ENCODE assay signal across 8 mouse cellular contexts in genomic region chr12:59129038-59129437, GRCm38 (mm10). TPM values are rescaled to one million over a fixed set of nuclear protein-coding genes. Genes with fewer than 3 reads are reported as not detected.
DNase-seq lines count a peak whose midpoint lies in the region; ATAC-seq lines count a peak whose summit lies in the region.

No protein-coding gene starts in this region.

- H3K27ac ChIP-seq in stomach, embryonic 15.5 days = peak overlapping the region; percentile 54; the same call in 1 of the 2 replicates

- no peak overlapping the region for H3K4me3 ChIP-seq in stomach, embryonic 15.5 days (replicated peaks)

- H3K9me3 ChIP-seq in stomach, embryonic 15.5 days = no peaks in the 10 kb centered on the region

- peaks cover 12% of the 10 kb centered on the region for H3K4me1 ChIP-seq in stomach, embryonic 15.5 days

- no peaks in the 10 kb centered on the region for H3K27me3 ChIP-seq in stomach, embryonic 15.5 days (replicated peaks)

- ATAC-seq in stomach, embryonic 15.5 days (ENCODE audit: insufficient read depth, low FRiP score, low read depth) = peak; percentile 27; the same call in 1 of the 2 replicates

- DNase-seq in cerebellum, adult 8-10 months = peak; percentile 16
- DNase-seq in cerebellum, adult 11 months = no peak
- DNase-seq in 416B (ENCODE audit: low read depth) = peak; percentile 31
- peak; percentile 67 for DNase-seq in gonadal fat pad, adult 2 months (ENCODE audit: low read depth)
- DNase-seq in large intestine, adult 2 months (ENCODE audit: low read depth, low spot score) = peak; percentile 63
- DNase-seq in layer of hippocampus, adult 11-12 months (ENCODE audit: low spot score) = no peak
- no peak for DNase-seq in left cerebral cortex, adult 11 months (ENCODE audit: low spot score)

- H3K9ac ChIP-seq in stomach, embryonic 15.5 days = no peak overlapping the region

- no peaks in the 10 kb centered on the region for H3K36me3 ChIP-seq in stomach, embryonic 15.5 days

- peak overlapping the region; percentile 67 for H3K4me2 ChIP-seq in stomach, embryonic 15.5 days

- WGBS in large intestine, adult 2 months = 15% methylated on average over 7 of the region's 7 CpGs
- 42% methylated on average over 7 of the region's 7 CpGs for WGBS in stomach, embryonic 15.5 days

RNA-seq across cellular contexts. Expression of gene Mia2, which starts 33.4 kb away (rescaled TPM):
- 56.4 and 58.9 TPM in 2 replicates for polyA plus RNA-seq in gonadal fat pad, adult 2 months (2012; rRNA removed)
- polyA plus RNA-seq in large intestine, adult 2 months (2012; rRNA removed) = 39.1 and 51.3 TPM in 2 replicates
- 80.9 and 82.1 TPM in 2 replicates for polyA plus RNA-seq in stomach, embryonic 15.5 days (2015; fragmentation: Nextera tagmentation; extraction: Ambion mirVana)

Comparison
In these comparisons a context has a peak if more than half of its experiments do, and no peak if none do; other contexts are left out.
1. DNase-seq: peak in cerebellum, adult 8-10 months (single experiment), 416B (single experiment), gonadal fat pad, adult 2 months (single experiment) and large intestine, adult 2 months (single experiment); none in cerebellum, adult 11 months (single experiment), layer of hippocampus, adult 11-12 months (single experiment) and left cerebral cortex, adult 11 months (single experiment).